Mouse (Mus musculus) liver, adult 2 months (tissue): ENCODE measurements around the gene Mrm2. TPM values are rescaled to one million over a fixed set of nuclear protein-coding genes. Genes with fewer than 3 reads are reported as not detected.

ENCODE experiments used
- DNase-seq: peaks from one replicate; pipeline ENCODE4 v3.0.0-alpha.2; 2011; ENCODE audit warnings: low read depth, low spot score; ENCODE audit errors: extremely low read depth
- H3K27ac ChIP-seq: fragments of 200-500 bp; replicated peaks from 2 replicates; pipeline ENCODE4 v1.5.1; 2012; ENCODE audit warnings: low read depth, mild to moderate bottlenecking, control low read depth, inconsistent platforms, low read length; ENCODE audit not compliant: insufficient read depth
- H3K27me3 ChIP-seq: fragments of 200-500 bp; 2 replicates; pipeline ENCODE4 v1.6.1; 2012; ENCODE audit warnings: mild to moderate bottlenecking, moderate library complexity, low read length, inconsistent platforms; ENCODE audit not compliant: control insufficient read depth, insufficient read depth
- H3K36me3 ChIP-seq: fragments of 200-500 bp; 2 replicates; pipeline ENCODE4 v1.6.1; 2012; ENCODE audit warnings: low read length, inconsistent platforms; ENCODE audit not compliant: control insufficient read depth, insufficient read depth
- H3K4me1 ChIP-seq: fragments of 200-500 bp; 2 replicates; pipeline ENCODE4 v1.6.1; 2011; ENCODE audit warnings: low read length; ENCODE audit not compliant: control insufficient read depth, insufficient read depth
- H3K4me3 ChIP-seq: fragments of 200-500 bp; 2 replicates; pipeline ENCODE4 v1.5.1; 2011; ENCODE audit warnings: low read depth, mild to moderate bottlenecking, control low read depth, low read length, moderate library complexity; ENCODE audit not compliant: insufficient read depth
- H3K79me2 ChIP-seq: fragments of 200-500 bp; 2 replicates; pipeline ENCODE4 v1.6.1; 2012; ENCODE audit warnings: inconsistent platforms, mild to moderate bottlenecking, low read length, moderate library complexity; ENCODE audit not compliant: control insufficient read depth, insufficient read depth
- H3K9ac ChIP-seq: fragments of 200-500 bp; 2 replicates; pipeline ENCODE4 v1.6.1; 2012; ENCODE audit warnings: low read depth, mild to moderate bottlenecking, control low read depth, inconsistent platforms, low read length
- CTCF ChIP-seq: fragments of 200-500 bp; IDR thresholded peaks from 2 replicates; pipeline ENCODE4 v1.5.1; 2011; ENCODE audit warnings: low read depth, low read length, control low read depth
- POLR2A ChIP-seq: fragments of 200-500 bp; IDR thresholded peaks from 2 replicates; pipeline ENCODE4 v1.6.1; 2011; ENCODE audit warnings: low read length, control low read depth; ENCODE audit not compliant: insufficient read depth; ENCODE audit errors: extremely low read depth
- WGBS: fragments of 180-500 bp; shearing (Covaris S2); methylation state at CpG from one replicate; pipeline ENCODE4 v1.1.7; 2018; 5-methylcytosine and 5-hydroxymethylcytosine counted together
- polyA plus RNA-seq: library from polyadenylated mRNA; depleted of rRNA; stranded (reverse); fragments of >200 nt; gene quantifications from 2 replicates; pipeline ENCODE4 v1.2.3, GENCODE M21; 2012
- total RNA-seq: library from RNA; depleted of rRNA; stranded (reverse); fragments of >200 nt; gene quantifications from 2 replicates; pipeline ENCODE4 v1.2.3, GENCODE M21; 2014

The Mrm2 gene
- total and polyA plus RNA-seq, 2 experiments: 8.0 to 8.4 TPM

GRCm38 (mm10) chr5:140350731-140351497 lies 19.2 kb upstream of the Mrm2 start:
- Histone ChIP-seq H3K27me3 (no peaks in the 10 kb centered on the region), H3K79me2 (no peaks in the 10 kb centered on the region), H3K4me1 (no peaks in the 10 kb centered on the region), H3K4me3 (no peak overlapping the region), H3K36me3 (peaks cover 22% of the 10 kb centered on the region; the same call in 1 of the 2 replicates), H3K9ac (no peak overlapping the region), H3K27ac (no peak overlapping the region)
- TF ChIP-seq CTCF (no peak), POLR2A (no peak)
- DNase-seq: no peak
- WGBS: 87% methylated on average over 8 of the region's 8 CpGs

- TF ChIP-seq POLR2A (no peak), CTCF (no peak)
- H3K4me1 ChIP-seq: no peaks in the 10 kb centered on the region
- H3K9ac ChIP-seq: no peak overlapping the region
- 86% methylated on average over 9 of the region's 9 CpGs for WGBS
- H3K36me3 ChIP-seq: peaks cover 17% of the 10 kb centered on the region; the same call in 1 of the 2 replicates
- no peak overlapping the region for H3K27ac ChIP-seq
- no peaks in the 10 kb centered on the region for H3K79me2 ChIP-seq
- no peak for DNase-seq
- no peaks in the 10 kb centered on the region for H3K27me3 ChIP-seq
- H3K4me3 ChIP-seq: no peak overlapping the region
These were observed 18.2 kb upstream of the Mrm2 start for GRCm38 (mm10) chr5:140349882-140350281.

- no peaks in the 10 kb centered on the region for H3K79me2 ChIP-seq
- peaks cover 7% of the 10 kb centered on the region; the same call in 1 of the 2 replicates for H3K36me3 ChIP-seq
- no peaks in the 10 kb centered on the region for H3K27me3 ChIP-seq
- 79% methylated on average over 1 of the region's 1 CpGs for WGBS
- no peaks in the 10 kb centered on the region for H3K4me1 ChIP-seq
- TF ChIP-seq CTCF (no peak), POLR2A (no peak)
- no peak for DNase-seq
- H3K4me3 ChIP-seq: no peak overlapping the region
- no peak overlapping the region for H3K9ac ChIP-seq
- H3K27ac ChIP-seq: no peak overlapping the region
These were observed 14.4 kb upstream of the Mrm2 start for GRCm38 (mm10) chr5:140346050-140346449.

- no peak for DNase-seq
- no peak for TF ChIP-seq CTCF
- TF ChIP-seq POLR2A: no peak
- 94% methylated on average over 4 of the region's 4 CpGs for WGBS
- Histone ChIP-seq H3K4me1 (no peaks in the 10 kb centered on the region), H3K4me3 (no peak overlapping the region), H3K27me3 (no peaks in the 10 kb centered on the region), H3K79me2 (no peaks in the 10 kb centered on the region), H3K9ac (no peak overlapping the region), H3K36me3 (peaks cover 5% of the 10 kb centered on the region; the same call in 1 of the 2 replicates), H3K27ac (no peak overlapping the region)
These were observed 13.5 kb upstream of the Mrm2 start for GRCm38 (mm10) chr5:140345244-140345643.

GRCm38 (mm10) chr5:140342880-140343279 lies 11.2 kb upstream of the Mrm2 start:
- TF ChIP-seq POLR2A: no peak
- no peak; the same call in 1 of the 2 replicates for TF ChIP-seq CTCF
- Histone ChIP-seq H3K79me2 (no peaks in the 10 kb centered on the region), H3K4me3 (no peak overlapping the region), H3K27me3 (no peaks in the 10 kb centered on the region), H3K27ac (no peak overlapping the region), H3K36me3 (peaks cover 7% of the 10 kb centered on the region; the same call in 1 of the 2 replicates), H3K9ac (no peak overlapping the region), H3K4me1 (no peaks in the 10 kb centered on the region)
- WGBS: 84% methylated on average over 4 of the region's 4 CpGs
- DNase-seq: no peak

GRCm38 (mm10) chr5:140339836-140340235 lies 8.1 kb upstream of the Mrm2 start:
- H3K27ac ChIP-seq: no peak overlapping the region
- no peak overlapping the region for H3K4me3 ChIP-seq
- H3K27me3 ChIP-seq: no peaks in the 10 kb centered on the region
- WGBS: 87% methylated on average over 3 of the region's 3 CpGs
- TF ChIP-seq POLR2A: no peak
- no peak for TF ChIP-seq CTCF
- no peaks in the 10 kb centered on the region for H3K79me2 ChIP-seq
- DNase-seq: no peak
- no peaks in the 10 kb centered on the region for H3K4me1 ChIP-seq
- no peak overlapping the region for H3K9ac ChIP-seq
- H3K36me3 ChIP-seq: peaks cover 3% of the 10 kb centered on the region; the same call in 1 of the 2 replicates
